Mouse (Mus musculus) heart, embryonic 10.5 days (tissue): ENCODE data around the gene Cend1. TPM values are rescaled to one million over a fixed set of nuclear protein-coding genes. Genes with fewer than 3 reads are reported as not detected.

Source experiments
- DNase-seq: peaks from one replicate; pipeline ENCODE4 v3.0.0-alpha.2; 2017; ENCODE audit warnings: low spot score
- H3K27ac ChIP-seq: fragments of 300-500 bp; sonication (generic); 2 replicates; pipeline ENCODE4 v1.5.1; 2016; ENCODE audit warnings: mild to moderate bottlenecking
- H3K27me3 ChIP-seq: fragments of 300-500 bp; sonication (generic); 2 replicates; pipeline ENCODE4 v1.6.1; 2016; ENCODE audit warnings: mild to moderate bottlenecking; ENCODE audit not compliant: poor library complexity, insufficient read depth, severe bottlenecking
- H3K36me3 ChIP-seq: fragments of 300-500 bp; sonication (generic); 2 replicates; pipeline ENCODE4 v1.6.1; 2016; ENCODE audit warnings: mild to moderate bottlenecking, moderate library complexity
- H3K4me1 ChIP-seq: fragments of 300-500 bp; sonication (generic); 2 replicates; pipeline ENCODE4 v1.6.1; 2016; ENCODE audit warnings: mild to moderate bottlenecking
- H3K4me3 ChIP-seq: fragments of 300-500 bp; sonication (generic); 2 replicates; pipeline ENCODE4 v1.5.1; 2016; ENCODE audit warnings: mild to moderate bottlenecking, moderate library complexity
- H3K9me3 ChIP-seq: fragments of 300-500 bp; sonication (generic); 2 replicates; pipeline ENCODE4 v1.6.1; 2016; ENCODE audit warnings: mild to moderate bottlenecking, moderate library complexity
- WGBS: fragments of 180-500 bp; shearing (Covaris S2); methylation state at CpG from one replicate; pipeline ENCODE4 v1.1.7; 2016; 5-methylcytosine and 5-hydroxymethylcytosine counted together
- polyA plus RNA-seq: library from polyadenylated mRNA; unstranded; fragments of >200 nt; fragmentation: Nextera tagmentation; extraction: Ambion mirVana; gene quantifications from 2 replicates; pipeline ENCODE4 v1.2.1, GENCODE M21; 2016

The Cend1 gene
- polyA plus RNA-seq, 1 experiment from 2014 or later: 13.7 TPM

DNA sequence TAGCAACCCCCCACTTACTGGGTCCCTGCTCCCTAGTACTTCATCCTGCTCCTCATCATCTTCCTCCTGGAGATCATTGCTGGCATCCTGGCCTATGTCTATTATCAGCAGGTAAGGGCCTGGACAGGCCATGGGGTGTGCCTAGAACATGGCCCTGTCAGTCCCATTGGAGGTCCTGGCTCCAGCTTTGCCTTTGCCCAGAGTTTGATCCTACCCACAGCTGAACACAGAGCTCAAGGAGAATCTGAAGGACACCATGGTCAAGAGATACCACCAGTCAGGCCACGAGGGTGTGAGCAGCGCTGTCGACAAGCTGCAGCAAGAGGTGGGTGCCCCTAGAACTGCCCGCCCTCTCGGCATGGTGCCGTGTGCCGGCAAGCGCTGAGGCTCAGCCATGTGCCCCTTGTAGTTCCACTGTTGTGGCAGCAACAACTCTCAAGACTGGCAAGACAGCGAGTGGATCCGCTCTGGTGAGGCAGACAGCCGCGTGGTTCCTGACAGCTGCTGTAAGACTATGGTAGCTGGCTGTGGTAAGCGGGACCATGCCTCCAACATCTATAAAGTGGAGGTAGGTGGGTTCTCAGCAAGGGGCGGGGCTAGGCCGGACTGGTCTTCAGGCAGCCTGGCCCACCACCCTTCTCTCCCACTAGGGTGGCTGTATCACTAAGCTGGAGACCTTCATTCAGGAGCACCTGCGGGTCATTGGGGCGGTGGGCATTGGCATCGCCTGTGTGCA lies 40.8 kb upstream of the Cend1 start:
- H3K4me1 ChIP-seq: peaks cover 64% of the 10 kb centered on the region

GRCm38 (mm10) chr7:141469352-141469751 lies 40.1 kb upstream of the Cend1 start:
- WGBS: 85% methylated on average over 6 of the region's 6 CpGs
- peaks cover 71% of the 10 kb centered on the region for H3K4me1 ChIP-seq

More for the DNA sequence above, 40.8 kb upstream of the Cend1 start:
- Histone ChIP-seq H3K27me3 (peaks cover 18% of the 10 kb centered on the region), H3K9me3 (no peaks in the 10 kb centered on the region), H3K27ac (peak overlapping the region; percentile 95), H3K36me3 (peaks cover 37% of the 10 kb centered on the region), H3K4me3 (no peak overlapping the region)
- DNase-seq: no peak
- WGBS: 88% methylated on average over 18 of the region's 18 CpGs

DNA sequence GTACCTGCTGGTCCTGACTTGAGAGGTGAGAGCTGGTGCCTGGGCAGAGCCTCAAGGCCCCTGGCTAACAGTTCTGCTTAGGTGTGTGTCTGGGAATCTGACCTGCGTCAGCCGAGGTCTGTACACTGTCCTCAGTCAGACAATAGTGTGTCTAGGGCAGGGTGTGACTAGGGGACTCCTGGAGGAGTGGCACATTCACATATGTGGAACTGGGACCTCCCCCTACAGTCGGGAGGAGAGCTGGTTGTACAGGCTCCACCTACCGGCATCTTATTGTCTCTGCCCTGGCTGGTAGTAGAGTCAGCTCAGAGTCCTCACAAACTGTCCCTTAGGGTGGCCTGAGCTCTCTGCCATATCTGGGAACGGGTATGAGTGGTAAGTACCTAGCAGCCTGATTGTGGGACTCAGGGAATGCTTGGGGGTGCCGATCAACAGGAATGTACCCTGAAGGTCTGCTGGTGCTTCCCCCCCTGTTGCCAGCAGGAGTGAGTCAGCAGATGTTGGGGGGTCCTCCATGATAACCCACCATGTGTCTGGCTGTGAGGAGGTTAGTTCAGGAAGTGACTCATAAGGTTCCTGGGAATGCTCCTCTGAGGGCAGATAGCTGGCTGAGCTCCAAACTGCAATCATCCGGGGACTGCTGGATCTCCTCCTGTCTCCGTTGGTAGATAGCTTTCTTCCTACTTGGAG lies 39.4 kb upstream of the Cend1 start:
- peak overlapping the region; percentile 95 for H3K27ac ChIP-seq
- H3K4me3 ChIP-seq: peak overlapping the region; percentile 87
- WGBS: 6% methylated on average over 8 of the region's 8 CpGs
- H3K36me3 ChIP-seq: peaks cover 37% of the 10 kb centered on the region
- H3K9me3 ChIP-seq: no peaks in the 10 kb centered on the region
- peaks cover 71% of the 10 kb centered on the region for H3K4me1 ChIP-seq
- H3K27me3 ChIP-seq: peaks cover 32% of the 10 kb centered on the region
- peak; percentile 95 for DNase-seq

More at GRCm38 (mm10) chr7:141469352-141469751, 40.1 kb upstream of the Cend1 start:
- Histone ChIP-seq H3K36me3 (peaks cover 37% of the 10 kb centered on the region), H3K27me3 (peaks cover 25% of the 10 kb centered on the region), H3K4me3 (peak overlapping the region; percentile 87), H3K9me3 (no peaks in the 10 kb centered on the region), H3K27ac (peak overlapping the region; percentile 95)
- DNase-seq: no peak

DNA sequence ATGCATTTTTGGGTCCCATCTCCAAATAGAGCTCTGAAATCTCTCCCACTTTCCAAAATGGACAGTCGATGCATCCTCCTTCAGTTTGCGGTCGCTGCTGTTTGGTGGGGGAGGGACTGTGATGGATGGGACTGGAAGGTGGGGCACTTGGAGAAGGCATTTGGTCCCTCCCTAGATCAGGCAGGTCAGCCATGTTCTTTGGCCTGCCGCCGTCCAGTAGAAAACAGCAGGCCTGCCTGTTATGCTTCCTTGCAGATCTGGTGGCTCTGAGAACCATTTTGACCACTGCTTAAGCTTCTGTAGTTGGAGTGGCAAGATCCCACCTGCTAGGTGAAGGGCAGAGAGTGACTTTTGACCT lies 38.9 kb upstream of the Cend1 start:
- peak overlapping the region; percentile 87 for H3K4me3 ChIP-seq
- no peaks in the 10 kb centered on the region for H3K9me3 ChIP-seq
- peaks cover 37% of the 10 kb centered on the region for H3K36me3 ChIP-seq
- H3K4me1 ChIP-seq: peaks cover 71% of the 10 kb centered on the region
- H3K27me3 ChIP-seq: peaks cover 37% of the 10 kb centered on the region
- DNase-seq: no peak
- 11% methylated on average over 5 of the region's 5 CpGs for WGBS
- peak overlapping the region; percentile 95 for H3K27ac ChIP-seq

GRCm38 (mm10) chr7:141467230-141468030 lies 38.1 kb upstream of the Cend1 start, which contains the start of gene Cd151:
Cd151 (plus strand) TSS chr7:141467392.
- peak; percentile 95 for DNase-seq
- H3K9me3 ChIP-seq: no peaks in the 10 kb centered on the region

DNA sequence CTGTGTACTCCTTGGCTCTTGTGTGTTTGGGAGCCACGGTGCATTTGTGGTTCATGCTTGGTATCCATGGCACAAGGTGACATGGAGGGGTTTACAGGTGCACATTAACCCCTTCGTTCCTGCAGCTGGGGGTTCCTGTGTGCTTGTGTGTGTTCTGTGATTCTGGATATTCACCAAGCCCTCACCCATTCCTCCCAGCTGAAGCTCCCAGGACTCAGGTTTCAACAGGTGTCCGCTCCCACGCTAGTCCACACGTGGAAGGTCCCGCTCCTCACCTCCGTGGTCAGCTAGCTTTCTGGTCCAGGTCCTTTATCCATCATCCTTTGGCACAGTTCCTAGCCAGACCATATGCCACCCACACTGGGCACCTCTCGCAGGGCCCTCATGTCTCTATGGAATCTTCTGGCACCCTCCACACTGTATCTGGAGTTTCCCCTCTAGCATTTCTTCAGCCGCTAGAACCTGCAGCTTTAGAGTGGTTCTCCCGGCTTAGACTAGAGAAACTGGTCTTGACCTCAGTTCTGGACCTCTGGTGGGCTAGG lies 37.4 kb upstream of the Cend1 start:
- Histone ChIP-seq H3K4me1 (peaks cover 79% of the 10 kb centered on the region), H3K27me3 (peaks cover 52% of the 10 kb centered on the region), H3K27ac (peak overlapping the region; percentile 95), H3K36me3 (peaks cover 26% of the 10 kb centered on the region), H3K9me3 (no peaks in the 10 kb centered on the region), H3K4me3 (peak overlapping the region; percentile 87)
- 62% methylated on average over 10 of the region's 10 CpGs for WGBS
- no peak for DNase-seq

More at GRCm38 (mm10) chr7:141467230-141468030, 38.1 kb upstream of the Cend1 start, which contains the start of gene Cd151:
- peak within 1 kb of the TSS; percentile 87 for H3K4me3 ChIP-seq
- H3K27ac ChIP-seq: peak within 1 kb of the TSS; percentile 95
- peaks cover 44% of the 10 kb centered on the region for H3K27me3 ChIP-seq
- WGBS: under 1% methylated on average over 52 of the region's 52 CpGs
- peaks cover 72% of the 10 kb centered on the region for H3K4me1 ChIP-seq
- H3K36me3 ChIP-seq: peaks cover 32% of the 10 kb centered on the region

DNA sequence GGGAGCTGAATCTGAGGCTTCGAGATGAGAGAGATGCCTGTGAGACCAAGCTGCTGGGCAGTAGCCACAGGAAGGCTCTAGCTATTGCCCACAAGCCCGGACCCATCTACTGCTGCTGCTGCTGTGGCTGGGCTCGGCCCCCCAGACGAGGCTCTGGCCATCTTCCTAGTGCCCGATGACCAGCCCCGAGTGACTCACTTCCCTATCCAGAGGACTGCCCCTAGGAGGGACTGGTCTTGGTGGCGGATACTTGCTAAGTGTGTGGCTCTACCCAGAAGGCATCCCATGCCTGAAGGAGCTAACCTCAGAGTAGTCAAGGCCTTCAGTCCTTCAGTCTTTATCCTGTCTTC lies 36.7 kb upstream of the Cend1 start:
- H3K4me1 ChIP-seq: peaks cover 85% of the 10 kb centered on the region
- peaks cover 59% of the 10 kb centered on the region for H3K27me3 ChIP-seq
- no peaks in the 10 kb centered on the region for H3K9me3 ChIP-seq
- WGBS: 66% methylated on average over 7 of the region's 7 CpGs
- H3K27ac ChIP-seq: peak overlapping the region; percentile 70; the same call in 1 of the 2 replicates
- no peak for DNase-seq
- H3K4me3 ChIP-seq: no peak overlapping the region
- peaks cover 20% of the 10 kb centered on the region for H3K36me3 ChIP-seq

DNA sequence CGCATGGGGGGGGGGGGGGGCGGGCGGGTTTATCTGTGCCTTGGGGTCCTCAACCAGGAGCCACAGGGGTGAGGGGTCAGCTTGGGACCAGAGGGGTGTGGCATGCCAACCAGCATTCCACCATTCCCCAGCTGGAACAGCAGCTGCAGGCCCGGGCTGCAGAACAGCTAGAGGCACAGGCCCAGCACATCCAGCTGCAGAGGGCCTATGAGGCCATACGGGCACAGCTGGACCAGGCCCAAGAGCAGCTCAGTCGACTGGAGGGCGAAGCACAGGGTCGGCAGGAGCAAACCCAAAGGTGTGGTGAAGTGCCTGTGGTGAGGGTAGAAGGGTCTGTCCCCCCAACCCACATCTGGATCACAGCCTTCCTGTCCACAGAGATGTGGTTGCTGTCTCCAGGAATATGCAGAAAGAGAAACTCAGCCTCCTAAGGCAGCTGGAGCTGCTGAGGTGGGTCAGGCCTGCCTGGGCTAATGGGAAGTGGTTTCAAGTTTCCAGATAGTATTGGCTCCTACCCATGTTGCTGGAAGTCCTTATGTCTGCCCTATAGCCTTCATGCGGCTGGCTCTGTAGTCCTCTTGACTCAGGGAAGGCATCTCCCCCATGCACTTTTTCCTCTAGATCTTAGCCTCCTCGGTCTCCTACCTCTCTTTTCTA lies 36.2 kb upstream of the Cend1 start:
- peaks cover 89% of the 10 kb centered on the region for H3K4me1 ChIP-seq
- H3K4me3 ChIP-seq: peak overlapping the region; percentile 47
- DNase-seq: no peak
- H3K27ac ChIP-seq: peak overlapping the region; percentile 70
- peaks cover 15% of the 10 kb centered on the region for H3K36me3 ChIP-seq
- H3K27me3 ChIP-seq: peaks cover 64% of the 10 kb centered on the region
- WGBS: 34% methylated on average over 10 of the region's 10 CpGs
- H3K9me3 ChIP-seq: no peaks in the 10 kb centered on the region

DNA sequence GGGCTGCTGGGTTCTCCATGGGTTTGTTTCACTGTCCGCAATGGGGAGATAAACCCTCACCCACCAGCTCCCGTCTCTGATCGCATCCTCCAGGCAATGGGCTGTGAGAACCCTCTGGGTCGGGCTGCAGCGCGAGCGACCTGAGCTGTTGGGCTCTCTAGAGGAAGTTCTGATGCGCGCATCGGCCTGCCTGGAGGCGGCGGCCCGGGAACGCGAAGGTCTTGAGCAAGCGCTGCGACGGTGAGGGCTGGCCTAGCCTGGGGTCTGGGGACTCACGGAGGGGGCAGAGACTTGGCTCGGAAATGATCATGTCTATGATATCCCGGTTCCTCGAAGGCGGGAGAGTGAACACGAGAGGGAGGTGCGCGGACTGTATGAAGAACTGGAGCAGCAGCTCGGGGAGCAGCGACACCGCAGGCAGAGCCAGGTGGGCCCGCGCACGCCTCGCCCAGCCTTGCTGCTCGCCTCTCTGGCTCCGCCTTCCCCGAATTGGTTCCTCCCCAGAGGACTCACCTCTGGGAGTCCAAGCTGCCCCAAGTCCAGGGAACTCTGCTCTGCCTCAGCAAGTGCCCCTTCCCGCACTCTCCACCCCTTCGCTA lies 35.4 kb upstream of the Cend1 start:
- no peaks in the 10 kb centered on the region for H3K9me3 ChIP-seq
- peaks cover 8% of the 10 kb centered on the region for H3K36me3 ChIP-seq
- H3K4me1 ChIP-seq: peaks cover 81% of the 10 kb centered on the region
- peak overlapping the region; percentile 70 for H3K27ac ChIP-seq
- 3% methylated on average over 38 of the region's 38 CpGs for whole genome bisulfite sequencing
- no peak for DNase-seq
- peak overlapping the region; percentile 47 for H3K4me3 ChIP-seq
- H3K27me3 ChIP-seq: peaks cover 72% of the 10 kb centered on the region

- Histone ChIP-seq H3K4me1 (peaks cover 74% of the 10 kb centered on the region), H3K27me3 (peaks cover 79% of the 10 kb centered on the region), H3K36me3 (peaks cover 8% of the 10 kb centered on the region), H3K4me3 (peak overlapping the region; percentile 47), H3K9me3 (no peaks in the 10 kb centered on the region), H3K27ac (peak overlapping the region; percentile 70)
- no peak for DNase-seq
- 14% methylated on average over 12 of the region's 12 CpGs for WGBS
These were observed 34.7 kb upstream of the Cend1 start for GRCm38 (mm10) chr7:141463824-141464602.

DNA sequence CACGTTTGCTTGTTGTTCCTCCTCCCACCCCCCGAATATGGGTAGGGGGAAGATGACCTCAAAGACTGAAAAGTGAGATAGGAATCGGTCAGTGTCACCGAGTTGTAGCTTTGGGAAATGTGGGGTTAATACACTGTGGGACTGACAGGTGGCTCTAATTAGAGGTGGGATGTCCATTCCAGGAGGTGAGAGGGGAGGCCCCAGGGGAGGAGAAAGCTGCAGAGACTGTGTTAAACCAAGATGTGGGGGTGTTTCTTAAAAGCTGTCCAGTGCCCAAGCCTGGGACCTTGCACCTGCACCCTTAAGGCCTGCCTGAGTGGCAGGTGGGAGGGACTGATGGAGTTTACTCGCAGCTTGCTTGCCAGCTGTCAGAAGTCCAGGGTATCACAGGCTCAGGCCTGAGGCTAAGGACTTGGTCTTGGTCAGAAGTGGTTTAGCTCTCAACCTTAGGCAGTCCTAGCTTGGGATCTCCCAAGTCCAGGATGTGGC lies 33.1 kb upstream of the Cend1 start:
- peaks cover 23% of the 10 kb centered on the region for H3K36me3 ChIP-seq
- WGBS: 10% methylated on average over 5 of the region's 5 CpGs

More for the DNA sequence above, 33.1 kb upstream of the Cend1 start:
- no peak for DNase-seq
- H3K4me3 ChIP-seq: peak overlapping the region; percentile 67
- peaks cover 91% of the 10 kb centered on the region for H3K27me3 ChIP-seq
- peaks cover 58% of the 10 kb centered on the region for H3K4me1 ChIP-seq
- H3K27ac ChIP-seq: peak overlapping the region; percentile 85
- no peaks in the 10 kb centered on the region for H3K9me3 ChIP-seq
